Mouse (Mus musculus): ENCODE data around the gene Bbs9. TPM values are rescaled to one million over a fixed set of nuclear protein-coding genes. Genes with fewer than 3 reads are reported as not detected.

The Bbs9 gene
- total and polyA plus RNA-seq, 3 experiments: 6.3 to 12.4 (median 11.9) TPM

DNA sequence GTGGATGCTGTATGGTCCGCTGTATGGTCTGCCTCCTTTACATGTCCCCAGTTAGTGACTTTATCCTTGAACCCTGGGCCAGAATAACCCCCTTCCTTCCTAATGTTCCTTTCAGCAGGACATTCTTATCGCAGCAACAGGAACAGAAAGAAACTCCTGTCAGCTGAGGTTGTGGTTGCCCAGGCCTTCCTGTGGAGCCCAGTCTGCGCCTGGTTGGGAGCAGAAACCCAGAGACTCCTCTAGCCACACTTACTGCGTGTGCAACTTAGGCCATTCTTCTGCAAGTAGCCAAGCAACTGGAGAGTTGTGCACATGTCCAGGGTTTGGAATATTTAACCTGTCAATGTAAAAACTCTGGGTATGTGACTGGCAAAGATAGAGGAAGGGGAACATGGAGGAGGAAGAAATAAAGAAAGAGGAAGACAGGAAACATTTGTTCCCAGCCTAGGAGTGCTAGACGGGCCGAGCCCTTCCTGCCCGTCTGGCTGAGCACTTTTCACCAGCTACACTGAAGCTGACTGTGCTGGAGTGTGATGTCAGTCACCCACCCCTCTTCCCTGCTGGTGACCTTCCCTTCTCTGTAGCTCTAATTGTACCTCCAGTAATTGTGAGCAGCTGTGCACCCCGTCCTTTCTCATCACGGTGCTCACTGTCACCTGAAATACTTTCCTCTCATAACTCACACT lies 339.0 kb downstream of the Bbs9 start:
- Histone ChIP-seq H3K27ac (peak overlapping the region; percentile 21), H3K4me3 (no peak overlapping the region), H3K27me3 (ENCODE audit: control insufficient read depth, insufficient read depth, low read length) (no peaks in the 10 kb centered on the region), H3K4me1 (ENCODE audit: control insufficient read depth, insufficient read depth, low read length) (peaks cover 18% of the 10 kb centered on the region), H3K79me2 (replicated peaks; ENCODE audit: control insufficient read depth, insufficient read depth, low read length) (no peaks in the 10 kb centered on the region), H3K36me3 (ENCODE audit: control insufficient read depth, insufficient read depth, low read length) (no peaks in the 10 kb centered on the region; the same call in none of the 2 replicates), H3K9ac (ENCODE audit: low read depth, low read length) (no peak overlapping the region)
- TF ChIP-seq POLR2A (IDR thresholded peaks at IDR 0.05; ENCODE audit: insufficient read depth, low read depth, low read length) (no peak), EP300 (IDR thresholded peaks at IDR 0.05; ENCODE audit: insufficient read depth, low read depth, low read length) (no peak), CTCF (IDR thresholded peaks at IDR 0.05) (no peak)
- no peak for DNase-seq
- intact Hi-C loops (cut with DNase I): no loop called here
- 43% methylated on average over 9 of the region's 9 CpGs for WGBS

DNA sequence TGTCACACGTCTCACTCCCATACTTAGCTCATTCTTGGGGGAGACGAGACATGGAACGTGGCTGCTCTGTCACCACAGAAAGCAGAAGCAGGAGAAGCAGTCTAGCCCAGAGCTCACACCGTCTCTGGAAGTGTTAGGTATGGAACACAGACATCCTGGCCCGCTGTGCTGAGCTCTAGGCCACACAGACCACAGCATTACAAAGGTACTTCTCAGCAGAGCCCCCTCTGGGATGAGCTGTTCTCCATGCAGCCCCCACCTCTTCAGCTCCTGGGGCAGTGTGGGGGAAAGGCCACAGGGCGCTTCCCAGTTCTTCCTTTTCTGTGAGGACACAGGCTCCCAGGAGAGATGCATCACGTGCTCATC lies 339.6 kb downstream of the Bbs9 start:
- peak in 1 of 2 experiments; percentile 19 for DNase-seq
- Histone ChIP-seq H3K4me3 (no peak overlapping the region), H3K27me3 (ENCODE audit: control insufficient read depth, insufficient read depth, low read length) (no peaks in the 10 kb centered on the region), H3K9ac (ENCODE audit: low read depth, low read length) (no peak overlapping the region), H3K36me3 (ENCODE audit: control insufficient read depth, insufficient read depth, low read length) (no peaks in the 10 kb centered on the region; the same call in none of the 2 replicates), H3K4me1 (ENCODE audit: control insufficient read depth, insufficient read depth, low read length) (peaks cover 18% of the 10 kb centered on the region), H3K27ac (peak overlapping the region; percentile 21; the same call in 1 of the 2 replicates), H3K79me2 (replicated peaks; ENCODE audit: control insufficient read depth, insufficient read depth, low read length) (no peaks in the 10 kb centered on the region)
- intact Hi-C loops (cut with DNase I): no loop called here
- TF ChIP-seq CTCF (IDR thresholded peaks at IDR 0.05) (no peak), POLR2A (IDR thresholded peaks at IDR 0.05; ENCODE audit: insufficient read depth, low read depth, low read length) (no peak)
- 41% methylated on average over 7 of the region's 7 CpGs for WGBS

DNA sequence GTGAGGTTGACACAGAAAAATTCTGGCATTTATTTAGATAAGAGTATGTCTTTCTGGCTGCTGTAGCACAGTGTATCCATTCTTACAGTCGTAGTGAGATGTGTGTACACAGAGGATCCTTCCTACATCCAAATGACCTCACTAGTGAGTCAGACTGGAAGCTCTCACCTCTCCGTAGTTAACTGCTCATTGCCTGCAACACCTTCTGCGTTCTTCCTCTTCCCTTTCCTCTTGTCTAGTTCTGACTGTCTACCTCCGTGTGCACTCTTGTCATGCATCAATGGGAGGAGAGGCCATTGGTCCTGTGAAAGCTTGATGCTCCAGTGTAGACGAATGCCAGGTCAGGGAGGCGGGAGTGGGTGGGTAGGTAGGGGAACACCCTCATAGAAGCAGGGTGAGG lies 344.0 kb downstream of the Bbs9 start:
- Histone ChIP-seq H3K79me2 (replicated peaks; ENCODE audit: control insufficient read depth, insufficient read depth, low read length) (no peaks in the 10 kb centered on the region), H3K4me3 (no peak overlapping the region), H3K9ac (ENCODE audit: low read depth, low read length) (no peak overlapping the region), H3K27me3 (ENCODE audit: control insufficient read depth, insufficient read depth, low read length) (no peaks in the 10 kb centered on the region), H3K27ac (no peak overlapping the region), H3K4me1 (ENCODE audit: control insufficient read depth, insufficient read depth, low read length) (peaks cover 11% of the 10 kb centered on the region), H3K36me3 (ENCODE audit: control insufficient read depth, insufficient read depth, low read length) (peaks cover 6% of the 10 kb centered on the region)
- intact Hi-C loops (cut with DNase I): no loop called here
- TF ChIP-seq EP300 (IDR thresholded peaks at IDR 0.05; ENCODE audit: insufficient read depth, low read depth, low read length) (no peak), POLR2A (IDR thresholded peaks at IDR 0.05; ENCODE audit: insufficient read depth, low read depth, low read length) (no peak), CTCF (IDR thresholded peaks at IDR 0.05) (no peak)
- 80% methylated on average over 6 of the region's 6 CpGs for WGBS
- no peak for DNase-seq

DNA sequence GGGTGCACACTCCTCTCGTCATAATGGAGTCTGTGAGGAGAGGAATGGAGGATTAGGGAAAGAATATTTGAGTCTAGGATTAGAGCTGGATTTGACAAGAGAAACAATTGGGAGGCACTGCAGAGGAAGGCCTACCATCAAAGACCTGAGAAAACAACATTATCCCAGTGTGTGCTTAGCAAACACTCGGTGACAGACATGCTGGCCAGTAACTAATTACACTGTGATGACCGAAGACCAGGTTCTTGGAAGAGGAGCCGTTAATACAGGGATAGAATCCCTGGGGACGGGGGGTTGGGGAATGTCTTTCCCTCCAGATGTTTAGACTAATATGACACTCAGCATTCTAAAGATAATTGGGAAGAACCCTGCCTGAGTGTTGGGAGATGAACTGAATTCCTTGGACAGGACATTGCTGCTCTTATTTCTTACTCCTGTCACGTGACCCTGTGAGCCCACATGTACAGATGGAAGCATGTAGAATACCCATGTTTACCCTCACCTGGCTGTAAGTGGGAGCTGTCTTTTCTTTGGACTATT lies 345.2 kb downstream of the Bbs9 start:
- Histone ChIP-seq H3K4me1 (ENCODE audit: control insufficient read depth, insufficient read depth, low read length) (peaks cover 2% of the 10 kb centered on the region; the same call in 1 of the 2 replicates), H3K79me2 (replicated peaks; ENCODE audit: control insufficient read depth, insufficient read depth, low read length) (no peaks in the 10 kb centered on the region), H3K4me3 (no peak overlapping the region), H3K27ac (no peak overlapping the region), H3K36me3 (ENCODE audit: control insufficient read depth, insufficient read depth, low read length) (peaks cover 6% of the 10 kb centered on the region), H3K27me3 (ENCODE audit: control insufficient read depth, insufficient read depth, low read length) (no peaks in the 10 kb centered on the region), H3K9ac (ENCODE audit: low read depth, low read length) (no peak overlapping the region)
- intact Hi-C loops (cut with DNase I): loop anchor here (5.0 to 10.0 kb wide), 2 partner anchors 87 to 106 kb away; no protein-coding TSS in a partner anchor
- no peak for DNase-seq
- 54% methylated on average over 6 of the region's 6 CpGs for WGBS
- TF ChIP-seq EP300 (IDR thresholded peaks at IDR 0.05; ENCODE audit: insufficient read depth, low read depth, low read length) (no peak), POLR2A (IDR thresholded peaks at IDR 0.05; ENCODE audit: insufficient read depth, low read depth, low read length) (no peak), CTCF (IDR thresholded peaks at IDR 0.05) (no peak)

DNA sequence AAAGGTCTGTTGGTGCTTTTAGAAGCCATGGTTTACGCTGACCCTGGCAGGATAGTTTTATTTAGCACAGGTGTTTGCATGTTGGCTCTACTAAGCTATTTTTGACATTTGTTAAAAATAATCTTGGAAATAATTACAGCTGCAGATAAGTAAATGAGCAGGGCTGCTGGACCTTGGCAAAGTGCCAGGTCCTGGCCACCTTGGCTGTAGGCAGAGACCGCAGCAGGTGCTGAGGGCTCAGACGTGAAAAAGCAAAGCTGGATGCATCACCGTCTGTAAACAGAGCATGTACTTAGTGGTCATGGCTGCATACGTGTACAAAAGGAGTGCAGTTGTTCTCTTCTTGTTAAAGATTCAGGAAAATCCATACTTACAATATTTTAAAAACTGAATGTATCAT lies 347.3 kb downstream of the Bbs9 start:
- H3K36me3 ChIP-seq (ENCODE audit: control insufficient read depth, insufficient read depth, low read length): peaks cover 6% of the 10 kb centered on the region
- no peak overlapping the region for H3K9ac ChIP-seq (ENCODE audit: low read depth, low read length)
- no peak for TF ChIP-seq POLR2A (IDR thresholded peaks at IDR 0.05; ENCODE audit: insufficient read depth, low read depth, low read length)
- 0 out of 2 replicates have a peak, but pooled peaks have one; percentile 12 for TF ChIP-seq EP300 (IDR thresholded peaks at IDR 0.05; ENCODE audit: insufficient read depth, low read depth, low read length)
- peak; percentile 49 to 60 for DNase-seq
- intact Hi-C loops (cut with DNase I): loop anchor here (5.0 to 10.0 kb wide), 2 partner anchors 85 to 108 kb away; no protein-coding TSS in a partner anchor
- WGBS: 31% methylated on average over 5 of the region's 5 CpGs
- H3K4me1 ChIP-seq (ENCODE audit: control insufficient read depth, insufficient read depth, low read length): no peaks in the 10 kb centered on the region; the same call in 1 of the 2 replicates
- peak overlapping the region; percentile 74 for H3K27ac ChIP-seq
- no peak overlapping the region for H3K4me3 ChIP-seq
- H3K79me2 ChIP-seq (replicated peaks; ENCODE audit: control insufficient read depth, insufficient read depth, low read length): no peaks in the 10 kb centered on the region
- H3K27me3 ChIP-seq (ENCODE audit: control insufficient read depth, insufficient read depth, low read length): no peaks in the 10 kb centered on the region

DNA sequence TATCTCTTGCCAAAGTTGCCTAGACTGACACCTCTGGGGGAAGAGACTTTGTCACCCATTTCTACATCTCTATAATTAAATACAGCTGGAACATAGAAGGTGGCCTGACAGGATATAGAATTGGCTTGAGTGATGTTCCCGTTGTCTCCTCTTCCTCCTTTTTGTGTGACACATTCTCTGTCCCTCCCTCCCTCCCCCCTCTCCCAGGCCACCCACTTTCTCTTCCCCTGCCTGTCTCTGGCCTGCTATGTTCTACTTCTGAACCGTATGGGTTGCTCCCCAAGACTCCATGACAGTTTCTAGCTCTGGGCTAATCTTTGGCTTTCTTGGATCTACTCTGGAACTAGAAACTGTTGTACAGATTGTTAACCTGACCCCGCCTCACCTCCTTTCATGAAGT lies 348.3 kb downstream of the Bbs9 start:
- Histone ChIP-seq H3K27me3 (ENCODE audit: control insufficient read depth, insufficient read depth, low read length) (no peaks in the 10 kb centered on the region), H3K36me3 (ENCODE audit: control insufficient read depth, insufficient read depth, low read length) (peaks cover 6% of the 10 kb centered on the region), H3K27ac (no peak overlapping the region), H3K4me1 (ENCODE audit: control insufficient read depth, insufficient read depth, low read length) (no peaks in the 10 kb centered on the region; the same call in 1 of the 2 replicates), H3K9ac (ENCODE audit: low read depth, low read length) (no peak overlapping the region), H3K4me3 (no peak overlapping the region), H3K79me2 (replicated peaks; ENCODE audit: control insufficient read depth, insufficient read depth, low read length) (no peaks in the 10 kb centered on the region)
- 65% methylated on average over 3 of the region's 3 CpGs for WGBS
- TF ChIP-seq CTCF (IDR thresholded peaks at IDR 0.05) (no peak), POLR2A (IDR thresholded peaks at IDR 0.05; ENCODE audit: insufficient read depth, low read depth, low read length) (no peak), EP300 (IDR thresholded peaks at IDR 0.05; ENCODE audit: insufficient read depth, low read depth, low read length) (no peak)
- no peak for DNase-seq
- intact Hi-C loops (cut with DNase I): loop anchor here (5.0 to 10.0 kb wide), 2 partner anchors 83 to 109 kb away; no protein-coding TSS in a partner anchor

Measured in heart, adult 2 months (tissue).